Mouse (Mus musculus) adrenal gland, postnatal 25 days (tissue): Measurements from ENCODE around the gene Polr3k. TPM values are rescaled to one million over a fixed set of nuclear protein-coding genes. Genes with fewer than 3 reads are reported as not detected.

Experiments
- DNase-seq: peaks from one replicate; pipeline ENCODE4 v3.0.0; 2021; ENCODE audit warnings: mixed read lengths
- long read RNA-seq: library from polyadenylated mRNA; stranded (forward); transcript quantifications from one replicate; pipeline ENCODE4 v2.0.0, GENCODE M21; 2021
- total RNA-seq: library from RNA; stranded (reverse); gene quantifications from 2 replicates; pipeline ENCODE4 v1.2.3, GENCODE M21; 2021

The Polr3k gene
- 16.0 and 19.8 TPM in 2 replicates for total RNA-seq
- long read RNA-seq, transcript Polr3k-201 (3 exons, 2,948 nt): major isoform, 25 of 30 reads
- long read RNA-seq, partial matches to known transcripts: 3 of 30 reads
- long read RNA-seq, other reads (novel, unspliced or antisense): 2 of 30 reads

GRCm38 (mm10) chr2:181863791-181864535, at the start of gene Polr3k:
Polr3k (plus strand) TSS chr2:181864337.
- DNase-seq: peak; percentile 93

DNA sequence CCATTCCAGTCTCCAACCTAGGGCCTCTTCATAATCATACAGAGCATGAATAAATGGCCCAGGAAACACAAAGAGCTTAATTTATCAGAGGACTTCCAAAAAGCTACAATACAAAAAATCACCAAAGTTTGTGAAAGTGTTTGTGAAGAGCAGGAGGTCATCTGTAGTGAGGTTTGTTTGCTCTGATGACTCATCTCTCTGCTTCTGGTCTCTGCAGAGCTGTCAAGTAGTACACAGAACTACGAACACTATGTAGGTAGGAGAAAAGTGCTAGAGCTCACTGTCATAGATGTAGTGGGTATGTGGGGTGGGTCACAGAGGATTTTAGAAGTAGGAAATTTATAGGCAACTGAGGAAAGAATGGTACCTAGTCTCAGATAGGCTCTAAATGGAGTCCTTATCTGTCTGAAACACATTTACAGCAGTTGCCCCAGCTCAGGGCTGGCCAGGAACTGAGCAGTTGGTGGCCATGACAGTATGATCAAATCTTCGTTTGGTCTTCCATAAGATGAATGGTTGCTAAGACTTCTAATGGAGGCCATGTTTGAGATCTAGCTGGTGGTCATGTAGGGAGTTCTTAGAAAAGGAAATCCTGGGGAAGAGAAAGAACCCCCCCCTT, 35.0 kb upstream of the Polr3k start:
- no peak for DNase-seq

GRCm38 (mm10) chr2:181832745-181833144, 31.4 kb upstream of the Polr3k start:
- no peak for DNase-seq

- DNase-seq: peak; percentile 94
Observed at GRCm38 (mm10) chr2:181837372-181838292, 26.5 kb upstream of the Polr3k start, which contains the start of gene Pcmtd2. Pcmtd2 (plus strand) TSS chr2:181837854.

DNA sequence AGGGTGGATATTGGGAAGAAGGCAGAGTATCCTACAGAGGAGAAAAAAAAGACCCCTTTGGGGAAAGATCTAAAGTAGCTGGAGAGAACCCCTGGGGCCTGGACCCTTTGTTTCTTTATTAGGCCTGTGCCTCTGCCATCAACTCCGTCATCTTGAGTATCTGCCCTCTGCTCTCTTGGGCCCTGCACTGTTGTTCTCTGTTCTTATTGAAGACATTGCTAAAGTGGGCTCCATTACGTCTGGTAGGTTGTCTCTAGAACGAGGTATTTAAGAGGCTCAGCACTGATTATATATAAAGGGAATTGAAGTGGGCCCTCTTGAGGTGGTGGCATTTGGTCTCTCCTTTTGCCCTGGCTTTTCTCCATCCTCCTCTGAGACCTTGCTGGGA, 25.9 kb upstream of the Polr3k start:
- no peak for DNase-seq

DNA sequence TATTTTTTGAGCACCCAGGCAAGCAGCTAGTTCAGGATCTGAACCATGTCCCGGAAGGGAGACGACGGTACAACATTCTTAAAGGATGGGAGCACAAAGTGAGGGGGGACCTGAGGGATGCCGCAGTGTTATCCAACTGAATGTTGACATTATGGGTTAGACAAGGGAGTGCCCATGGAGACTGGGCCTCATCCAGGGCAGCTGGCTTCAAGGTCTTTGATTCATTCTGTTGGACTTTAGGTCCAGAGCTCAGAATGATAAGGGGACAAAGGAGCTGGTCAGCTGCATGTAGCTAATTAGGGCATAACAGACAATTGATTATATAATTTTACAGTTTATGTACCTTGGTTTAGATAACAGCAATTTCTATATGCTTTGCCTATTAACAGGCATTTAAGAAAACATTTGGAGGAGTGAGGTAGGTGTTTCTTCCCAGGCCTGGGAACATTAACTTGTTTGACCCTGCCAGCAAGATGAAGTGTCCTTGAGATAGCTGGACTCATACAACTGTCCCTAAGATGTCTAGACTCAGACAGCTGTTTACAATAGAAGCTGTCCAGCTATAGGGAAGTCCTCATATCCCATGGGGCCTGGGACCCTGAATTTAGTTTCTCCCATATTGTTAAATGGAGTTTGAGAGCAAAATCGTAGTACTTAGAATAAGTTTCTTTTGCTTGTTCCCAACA, 18.3 kb upstream of the Polr3k start:
- DNase-seq: peak; percentile 13

- DNase-seq: no peak
Observed at GRCm38 (mm10) chr2:181864536-181864860, 361 bp downstream of the Polr3k start.

GRCm38 (mm10) chr2:181866931-181867330, 2.8 kb downstream of the Polr3k start:
- DNase-seq: peak; percentile 51

GRCm38 (mm10) chr2:181871039-181871438, 6.9 kb downstream of the Polr3k start:
- no peak for DNase-seq

- DNase-seq: no peak
Observed at GRCm38 (mm10) chr2:181878903-181879302, 14.8 kb downstream of the Polr3k start.

- DNase-seq: no peak
Observed at GRCm38 (mm10) chr2:181883022-181883749, 19.0 kb downstream of the Polr3k start.

- DNase-seq: no peak
Observed at GRCm38 (mm10) chr2:181917861-181918260, 53.7 kb downstream of the Polr3k start.

- peak; percentile 21 for DNase-seq
Observed at GRCm38 (mm10) chr2:181918501-181918900, 54.4 kb downstream of the Polr3k start.

Other genes with a start within 250 kb of the Polr3k start
- gene Gm29797, start 207.3 kb upstream of the Polr3k start, total RNA-seq: not detected in 2 replicates
- 39.0 and 40.4 TPM in 2 replicates for gene Sox18, start 192.7 kb upstream of the Polr3k start, total RNA-seq
- 11.6 and 14.7 TPM in 2 replicates for gene Tcea2, start 184.0 kb upstream of the Polr3k start, total RNA-seq
- gene Rgs19, start 170.4 kb upstream of the Polr3k start, total RNA-seq: 20.3 and 31.7 TPM in 2 replicates
- not detected in 2 replicates for gene Lkaaear1, start 165.9 kb upstream of the Polr3k start, total RNA-seq
- 1.6 and 1.9 TPM in 2 replicates for gene Oprl1, start 149.3 kb upstream of the Polr3k start, total RNA-seq
- gene Myt1, start 101.0 kb upstream of the Polr3k start, total RNA-seq: 1.9 and 6.6 TPM in 2 replicates
- gene Pcmtd2, start 26.5 kb upstream of the Polr3k start, total RNA-seq: 57.3 and 90.5 TPM in 2 replicates
- not detected in 2 replicates for gene Gm14496, start 126.8 kb downstream of the Polr3k start, total RNA-seq